Mouse (Mus musculus): ENCODE measurements around the gene Cers6. TPM values are rescaled to one million over a fixed set of nuclear protein-coding genes. Genes with fewer than 3 reads are reported as not detected.

Cers6 gene
- 18.9 and 21.3 TPM in 2 replicates for polyA plus RNA-seq (2015; fragmentation: Nextera tagmentation; extraction: Ambion mirVana)

GRCm38 (mm10) chr2:68860904-68861685, at the start of gene Cers6:
Cers6 (plus strand) TSS chr2:68861441.
- Histone ChIP-seq H3K9ac (peak within 1 kb of the TSS; percentile 68), H3K27me3 (no peaks in the 10 kb centered on the region), H3K4me3 (peak within 1 kb of the TSS; percentile 74), H3K4me2 (peak within 1 kb of the TSS; percentile 86), H3K9me3 (no peaks in the 10 kb centered on the region), H3K4me1 (peaks cover 20% of the 10 kb centered on the region), H3K36me3 (no peaks in the 10 kb centered on the region), H3K27ac (peak within 1 kb of the TSS; percentile 81)
- peak; percentile 99 for ATAC-seq (ENCODE audit: borderline replicate concordance, extremely low read depth, low FRiP score, low TSS enrichment)
- under 1% methylated on average over 53 of the region's 53 CpGs for WGBS

GRCm38 (mm10) chr2:68814409-68814808, 46.8 kb upstream of the Cers6 start:
- WGBS, result 36% methylated on average over 2 of the region's 2 CpGs
- H3K4me1 ChIP-seq, result no peaks in the 10 kb centered on the region
- peak; percentile 76 for ATAC-seq (ENCODE audit: borderline replicate concordance, extremely low read depth, low FRiP score, low TSS enrichment)
- H3K9ac ChIP-seq, result no peak overlapping the region
- no peaks in the 10 kb centered on the region for H3K27me3 ChIP-seq
- H3K4me3 ChIP-seq, result no peak overlapping the region
- no peaks in the 10 kb centered on the region for H3K9me3 ChIP-seq
- H3K4me2 ChIP-seq, result no peak overlapping the region
- no peaks in the 10 kb centered on the region for H3K36me3 ChIP-seq
- no peak overlapping the region for H3K27ac ChIP-seq

DNA sequence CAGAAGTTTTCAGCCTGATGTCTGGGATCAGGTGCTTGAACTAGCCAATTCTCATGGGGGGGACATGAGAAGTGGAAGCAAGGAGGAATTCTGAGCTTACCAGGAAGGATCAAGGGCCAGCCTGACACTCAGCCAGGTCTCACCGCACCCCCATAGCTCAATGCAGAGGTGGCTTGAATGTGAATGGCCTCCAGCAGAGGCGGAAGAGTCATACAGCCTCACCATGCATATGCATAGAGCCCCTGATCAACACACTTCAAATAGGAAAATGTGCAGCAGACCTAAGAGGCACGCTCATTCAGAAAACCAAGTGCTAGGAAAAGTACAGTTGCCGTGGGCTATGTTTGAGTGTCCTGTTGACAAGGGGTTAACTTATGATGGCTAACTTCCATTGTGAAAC, 42.2 kb upstream of the Cers6 start:
- Histone ChIP-seq H3K4me3 (no peak overlapping the region), H3K36me3 (no peaks in the 10 kb centered on the region), H3K27ac (no peak overlapping the region), H3K9ac (no peak overlapping the region), H3K4me2 (no peak overlapping the region), H3K9me3 (no peaks in the 10 kb centered on the region), H3K27me3 (no peaks in the 10 kb centered on the region), H3K4me1 (no peaks in the 10 kb centered on the region)
- no peak for ATAC-seq (ENCODE audit: borderline replicate concordance, extremely low read depth, low FRiP score, low TSS enrichment)
- 82% methylated on average over 4 of the region's 4 CpGs for WGBS

DNA sequence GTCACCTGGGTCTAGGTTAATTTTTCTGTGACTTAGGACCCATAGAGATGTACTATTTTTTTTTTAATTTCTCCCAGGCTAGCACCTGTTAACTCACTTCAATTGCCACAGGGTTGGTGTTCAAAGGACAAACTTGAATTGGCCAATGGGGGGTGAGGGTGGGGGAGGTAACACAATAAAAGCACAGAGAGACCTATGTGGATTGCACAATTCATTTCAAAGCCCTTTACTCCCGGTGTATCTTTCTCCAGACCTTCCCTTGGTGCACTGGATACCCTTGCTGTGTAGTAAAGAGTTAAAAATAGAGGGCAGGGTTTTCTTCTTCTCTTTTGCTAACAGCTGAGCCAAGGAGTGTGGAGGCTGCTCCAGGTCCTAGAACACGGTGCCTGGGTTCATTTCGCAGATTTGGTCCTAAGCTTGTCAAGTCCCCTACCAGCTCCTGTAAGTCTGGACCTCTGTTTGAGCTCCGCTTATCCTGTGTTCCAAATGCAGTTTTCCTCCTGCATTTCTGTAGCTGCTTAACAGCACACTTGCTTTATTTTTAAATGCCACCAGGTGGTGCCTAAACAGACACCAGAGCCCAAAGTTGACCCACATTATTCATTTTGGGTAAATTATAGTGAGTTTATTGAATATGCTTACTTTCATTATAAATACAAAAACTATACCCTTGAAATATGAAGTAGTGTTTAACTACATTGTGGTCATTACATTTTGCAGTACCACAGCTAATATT, 38.9 kb upstream of the Cers6 start:
- Histone ChIP-seq H3K9ac (no peak overlapping the region), H3K4me1 (no peaks in the 10 kb centered on the region), H3K27ac (no peak overlapping the region), H3K27me3 (no peaks in the 10 kb centered on the region), H3K4me3 (no peak overlapping the region), H3K4me2 (no peak overlapping the region), H3K36me3 (no peaks in the 10 kb centered on the region), H3K9me3 (no peaks in the 10 kb centered on the region)
- ATAC-seq (ENCODE audit: borderline replicate concordance, extremely low read depth, low FRiP score, low TSS enrichment), result no peak
- WGBS, result 68% methylated on average over 4 of the region's 4 CpGs

GRCm38 (mm10) chr2:68825326-68826020, 35.8 kb upstream of the Cers6 start:
- WGBS, result 63% methylated on average over 7 of the region's 7 CpGs
- ATAC-seq (ENCODE audit: borderline replicate concordance, extremely low read depth, low FRiP score, low TSS enrichment), result no peak

GRCm38 (mm10) chr2:68843330-68843729, 17.9 kb upstream of the Cers6 start:
- H3K4me2 ChIP-seq, result no peak overlapping the region
- H3K9ac ChIP-seq, result no peak overlapping the region
- 74% methylated on average over 5 of the region's 5 CpGs for WGBS

More at GRCm38 (mm10) chr2:68825326-68826020, 35.8 kb upstream of the Cers6 start:
- Histone ChIP-seq H3K27ac (no peak overlapping the region), H3K4me2 (no peak overlapping the region), H3K4me3 (no peak overlapping the region), H3K9me3 (no peaks in the 10 kb centered on the region), H3K9ac (no peak overlapping the region), H3K4me1 (no peaks in the 10 kb centered on the region), H3K36me3 (no peaks in the 10 kb centered on the region), H3K27me3 (no peaks in the 10 kb centered on the region)

DNA sequence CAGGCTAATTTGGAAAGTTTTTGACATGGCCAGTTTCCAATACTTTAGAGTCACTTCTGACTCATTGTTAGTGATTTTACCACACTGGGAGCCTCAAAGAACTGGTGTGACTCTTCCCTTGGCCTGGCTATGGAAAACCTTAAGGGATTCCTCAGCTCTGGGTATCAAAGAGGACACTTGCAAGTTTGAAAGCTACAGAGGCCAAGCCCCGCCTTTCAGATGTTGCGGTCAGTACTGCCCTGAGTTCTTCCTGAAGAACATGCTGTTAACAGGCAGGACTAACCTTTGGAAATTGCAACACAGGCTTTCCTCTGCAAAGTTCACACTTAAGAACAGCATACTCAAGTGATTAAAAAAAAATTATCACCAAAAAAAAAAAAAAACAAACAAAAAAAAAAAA, 16.7 kb upstream of the Cers6 start:
- Histone ChIP-seq H3K27me3 (no peaks in the 10 kb centered on the region), H3K4me2 (no peak overlapping the region), H3K9ac (no peak overlapping the region), H3K4me3 (no peak overlapping the region), H3K36me3 (no peaks in the 10 kb centered on the region), H3K27ac (no peak overlapping the region), H3K4me1 (no peaks in the 10 kb centered on the region), H3K9me3 (no peaks in the 10 kb centered on the region)
- no peak for ATAC-seq (ENCODE audit: borderline replicate concordance, extremely low read depth, low FRiP score, low TSS enrichment)
- 91% methylated on average over 2 of the region's 2 CpGs for WGBS

More at GRCm38 (mm10) chr2:68843330-68843729, 17.9 kb upstream of the Cers6 start:
- Histone ChIP-seq H3K4me1 (no peaks in the 10 kb centered on the region), H3K9me3 (no peaks in the 10 kb centered on the region), H3K27ac (no peak overlapping the region), H3K36me3 (no peaks in the 10 kb centered on the region), H3K27me3 (no peaks in the 10 kb centered on the region), H3K4me3 (no peak overlapping the region)
- ATAC-seq (ENCODE audit: borderline replicate concordance, extremely low read depth, low FRiP score, low TSS enrichment), result no peak

- H3K27ac ChIP-seq, result no peak overlapping the region
- H3K9me3 ChIP-seq, result no peaks in the 10 kb centered on the region
- H3K36me3 ChIP-seq, result no peaks in the 10 kb centered on the region
- 49% methylated on average over 13 of the region's 13 CpGs for WGBS
- no peak overlapping the region for H3K4me3 ChIP-seq
- ATAC-seq (ENCODE audit: borderline replicate concordance, extremely low read depth, low FRiP score, low TSS enrichment), result no peak
- no peaks in the 10 kb centered on the region for H3K4me1 ChIP-seq
- no peak overlapping the region for H3K9ac ChIP-seq
- H3K4me2 ChIP-seq, result no peak overlapping the region
- H3K27me3 ChIP-seq, result no peaks in the 10 kb centered on the region
Observed at GRCm38 (mm10) chr2:68845002-68845740, 16.1 kb upstream of the Cers6 start.

- no peak for ATAC-seq (ENCODE audit: borderline replicate concordance, extremely low read depth, low FRiP score, low TSS enrichment)
- Histone ChIP-seq H3K4me3 (peak overlapping the region; percentile 74), H3K9me3 (no peaks in the 10 kb centered on the region), H3K4me2 (peak overlapping the region; percentile 86), H3K36me3 (no peaks in the 10 kb centered on the region), H3K9ac (no peak overlapping the region), H3K4me1 (peaks cover 20% of the 10 kb centered on the region), H3K27me3 (no peaks in the 10 kb centered on the region), H3K27ac (no peak overlapping the region)
- 61% methylated on average over 2 of the region's 2 CpGs for WGBS
Observed at GRCm38 (mm10) chr2:68860391-68860790, 850 bp upstream of the Cers6 start.

GRCm38 (mm10) chr2:68861721-68862463, 651 bp downstream of the Cers6 start:
- Histone ChIP-seq H3K36me3 (no peaks in the 10 kb centered on the region), H3K4me2 (peak overlapping the region; percentile 86), H3K9ac (peak overlapping the region; percentile 68), H3K4me3 (peak overlapping the region; percentile 74), H3K27me3 (no peaks in the 10 kb centered on the region), H3K9me3 (no peaks in the 10 kb centered on the region), H3K27ac (peak overlapping the region; percentile 81), H3K4me1 (peaks cover 20% of the 10 kb centered on the region)
- under 1% methylated on average over 56 of the region's 64 CpGs for WGBS
- peak; percentile 64 for ATAC-seq (ENCODE audit: borderline replicate concordance, extremely low read depth, low FRiP score, low TSS enrichment)
